Mouse (Mus musculus): ENCODE data around the gene Atp6v0c. TPM values are rescaled to one million over a fixed set of nuclear protein-coding genes. Genes with fewer than 3 reads are reported as not detected.
A peak's percentile ranks its signal among the peaks of the same experiment; 100 is the strongest.

Gene Atp6v0c
- polyA plus RNA-seq, 1 experiment from 2014 or later, result 467 TPM

DNA sequence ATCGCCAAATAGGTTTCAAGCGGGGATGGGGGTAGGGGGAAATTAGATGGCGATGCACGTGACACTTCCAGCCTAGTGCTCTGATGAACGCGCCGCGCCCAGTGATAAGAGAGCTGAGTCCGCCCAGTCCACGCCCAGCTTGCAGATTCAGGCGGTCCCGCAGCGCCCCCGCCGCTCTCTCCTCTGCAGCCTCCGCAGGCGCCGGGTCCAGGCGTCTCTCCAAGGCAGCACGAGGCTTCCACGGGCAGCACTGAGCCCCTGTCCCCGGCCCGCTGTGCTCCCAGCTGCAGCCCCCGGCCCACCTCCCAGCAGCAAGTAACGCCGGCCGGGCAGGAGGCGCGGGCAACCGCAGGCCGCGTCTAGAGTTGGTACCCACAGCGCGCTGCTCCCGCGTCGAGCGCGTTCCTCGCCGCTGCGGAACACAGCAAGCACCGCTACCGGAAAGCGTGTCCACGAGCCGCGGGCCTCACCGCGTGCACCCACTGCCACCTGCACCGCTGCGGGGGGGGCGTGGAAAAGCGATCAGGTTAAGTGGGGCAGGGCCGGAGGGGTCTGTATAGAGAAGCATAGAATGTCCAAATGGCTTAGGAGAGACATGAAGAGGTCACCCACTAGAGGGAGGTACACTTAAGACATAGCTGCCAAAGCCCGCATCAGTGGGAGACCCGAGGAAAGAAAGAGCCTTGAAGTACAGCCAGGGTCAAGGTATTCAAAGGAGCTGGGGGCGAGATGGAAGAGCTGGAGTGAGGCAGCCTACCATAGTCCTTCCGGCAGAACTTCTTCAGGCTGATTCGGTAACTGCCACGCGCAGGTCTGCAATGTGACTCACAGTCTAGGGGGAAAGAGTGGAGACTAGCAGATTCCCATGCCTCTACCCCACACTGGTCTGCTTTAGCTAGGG, 37.2 kb upstream of the Atp6v0c start:
- peaks cover 94% of the 10 kb centered on the region for H3K4me1 ChIP-seq
- 6% methylated on average over 59 of the region's 62 CpGs for WGBS
- H3K36me3 ChIP-seq, result 0 out of 2 replicates have a peak, but pooled peaks cover 3% of the 10 kb centered on the region
- peak overlapping the region; percentile 82 for H3K27ac ChIP-seq (replicated peaks)
- H3K9me3 ChIP-seq (replicated peaks), result no peaks in the 10 kb centered on the region
- peak; percentile 68 for DNase-seq (ENCODE audit: low spot score)
- peaks cover 59% of the 10 kb centered on the region for H3K27me3 ChIP-seq (ENCODE audit: low read depth, poor library complexity, severe bottlenecking)
- H3K4me3 ChIP-seq, result peak overlapping the region; percentile 74

DNA sequence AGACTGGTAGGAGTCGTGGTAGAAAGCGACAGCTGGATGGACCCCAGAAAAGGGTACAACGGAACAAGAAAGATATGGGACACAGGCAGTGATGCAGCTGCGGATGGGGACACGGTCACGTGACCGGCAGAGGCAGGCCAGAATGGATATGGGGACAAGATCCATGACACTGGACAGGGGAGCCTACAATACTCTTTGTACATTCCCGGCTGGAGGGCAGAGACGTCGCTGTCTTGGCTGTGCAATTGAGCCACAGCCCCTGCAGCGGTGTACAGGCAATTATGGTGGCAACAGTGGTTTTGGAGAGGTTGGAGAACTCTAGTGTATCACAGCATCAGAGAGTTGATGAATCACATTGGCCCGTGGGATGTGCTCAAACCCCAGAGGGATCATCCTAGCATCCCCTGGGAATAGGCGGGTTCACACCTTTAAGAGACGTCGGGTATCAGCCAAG, 36.4 kb upstream of the Atp6v0c start:
- Histone ChIP-seq H3K27me3 (ENCODE audit: low read depth, poor library complexity, severe bottlenecking) (peaks cover 52% of the 10 kb centered on the region), H3K36me3 (0 out of 2 replicates have a peak, but pooled peaks cover 3% of the 10 kb centered on the region), H3K9me3 (replicated peaks) (no peaks in the 10 kb centered on the region), H3K27ac (replicated peaks) (peak overlapping the region; percentile 82), H3K4me1 (peaks cover 86% of the 10 kb centered on the region), H3K4me3 (peak overlapping the region; percentile 74)
- no peak for DNase-seq (ENCODE audit: low spot score)
- 6% methylated on average over 15 of the region's 15 CpGs for WGBS

DNA sequence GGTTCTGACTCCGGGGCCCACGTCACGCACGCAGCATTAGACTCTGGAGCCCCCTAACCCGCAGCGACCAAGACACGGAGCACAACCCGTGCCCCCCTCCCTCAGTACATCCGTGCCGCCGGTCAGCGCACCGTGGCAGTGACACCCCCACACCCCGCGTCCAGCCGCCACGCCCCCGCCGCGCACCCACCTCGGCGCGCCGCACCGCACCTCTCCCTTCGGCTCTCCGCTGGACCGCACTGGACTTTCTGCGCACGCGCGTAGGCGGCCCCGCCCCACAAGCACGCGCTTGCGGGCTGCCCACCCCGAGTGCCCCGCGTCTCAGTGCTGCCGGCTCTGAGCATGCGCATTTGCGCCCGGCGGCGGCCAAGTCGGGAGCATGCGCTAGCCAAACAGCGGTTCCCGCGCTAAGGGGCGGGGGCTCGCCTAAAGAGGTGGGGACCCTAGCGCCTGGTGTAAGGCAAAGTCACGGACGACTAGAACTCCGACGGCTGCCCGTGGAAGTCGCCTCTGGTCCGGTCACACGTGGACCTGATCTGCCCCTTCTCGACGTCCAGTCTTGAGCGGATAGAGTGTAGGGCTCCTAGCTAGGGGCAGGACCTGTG, 35.9 kb upstream of the Atp6v0c start, which contains the start of gene Tbc1d24:
Tbc1d24 (minus strand) TSS at position 279 of the 605 bp plus-strand sequence.
- H3K36me3 ChIP-seq, result 0 out of 2 replicates have a peak, but pooled peaks cover 3% of the 10 kb centered on the region
- H3K27ac ChIP-seq (replicated peaks), result peak within 1 kb of the TSS; percentile 82
- peak within 1 kb of the TSS; percentile 74 for H3K4me3 ChIP-seq
- WGBS, result 1% methylated on average over 64 of the region's 65 CpGs
- DNase-seq (ENCODE audit: low spot score), result peak; percentile 95
- H3K4me1 ChIP-seq, result peaks cover 81% of the 10 kb centered on the region
- H3K27me3 ChIP-seq (ENCODE audit: low read depth, poor library complexity, severe bottlenecking), result peaks cover 47% of the 10 kb centered on the region
- no peaks in the 10 kb centered on the region for H3K9me3 ChIP-seq (replicated peaks)

DNA sequence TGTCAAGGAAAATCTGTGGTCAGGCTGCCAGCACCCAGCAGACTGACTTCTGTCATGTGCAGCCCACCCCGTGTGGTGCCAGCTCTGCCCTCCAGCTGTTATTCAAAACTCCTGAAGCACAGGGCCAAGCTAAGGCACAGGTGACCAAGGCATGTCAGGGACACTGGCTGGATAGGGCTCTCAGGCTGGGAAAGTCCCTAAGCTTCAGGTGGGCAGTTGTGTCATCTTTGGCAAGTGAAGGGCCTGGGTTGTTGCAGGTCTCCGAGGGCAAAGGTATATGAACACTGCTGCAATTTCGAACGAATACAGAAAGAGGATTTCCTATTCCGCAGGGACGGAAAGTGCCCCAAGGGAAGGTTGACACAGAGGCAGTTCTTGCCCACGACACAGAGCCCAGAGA, 35.3 kb upstream of the Atp6v0c start:
- 0 out of 2 replicates have a peak, but pooled peaks cover 3% of the 10 kb centered on the region for H3K36me3 ChIP-seq
- peak overlapping the region; percentile 74 for H3K4me3 ChIP-seq
- peaks cover 78% of the 10 kb centered on the region for H3K4me1 ChIP-seq
- 16% methylated on average over 7 of the region's 7 CpGs for WGBS
- no peak for DNase-seq (ENCODE audit: low spot score)
- peak overlapping the region; percentile 82 for H3K27ac ChIP-seq (replicated peaks)
- H3K27me3 ChIP-seq (ENCODE audit: low read depth, poor library complexity, severe bottlenecking), result peaks cover 41% of the 10 kb centered on the region
- H3K9me3 ChIP-seq (replicated peaks), result no peaks in the 10 kb centered on the region

DNA sequence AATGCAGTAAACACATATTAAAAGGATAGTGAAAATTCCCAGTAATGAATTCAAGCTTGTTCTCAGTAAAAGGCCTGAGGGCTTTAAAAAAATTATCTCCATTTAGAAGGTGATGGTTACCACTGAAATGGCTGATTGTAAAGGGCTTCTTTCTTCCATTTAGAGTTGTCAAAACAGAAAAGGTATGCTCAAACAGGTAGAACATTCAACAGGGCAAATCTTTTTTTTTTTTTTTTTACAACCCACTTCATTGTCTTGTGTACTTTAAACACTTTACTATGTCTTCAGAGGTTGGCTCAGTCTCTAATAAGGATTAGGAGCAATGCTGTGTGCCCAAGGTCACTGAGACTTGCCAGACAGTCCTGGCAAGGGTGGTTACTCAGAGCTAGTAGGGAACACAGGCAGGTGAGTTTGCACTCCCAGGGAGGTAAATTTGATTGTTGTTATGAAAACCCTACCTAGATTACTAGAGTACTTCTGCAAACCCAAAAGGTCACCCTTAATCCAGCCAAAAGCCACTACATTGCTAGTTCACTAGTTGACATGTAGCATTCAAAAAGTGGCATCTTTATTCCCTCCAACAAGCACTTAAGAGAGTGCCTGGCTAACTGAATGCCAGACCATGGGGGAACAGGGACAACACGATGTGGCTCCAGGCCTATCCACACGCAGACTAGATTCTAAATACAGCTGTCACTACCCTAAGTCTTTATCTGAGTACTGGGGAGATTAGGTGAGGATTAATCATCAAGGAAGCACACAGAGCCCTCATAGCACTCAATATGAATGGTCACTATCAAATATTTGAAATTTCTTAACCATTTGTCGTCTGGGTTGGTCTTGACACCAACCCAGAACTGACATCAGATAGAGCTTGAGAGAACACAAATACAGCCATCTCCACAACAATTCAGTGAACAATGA, 34.4 kb upstream of the Atp6v0c start:
- Histone ChIP-seq H3K27ac (replicated peaks) (no peak overlapping the region), H3K9me3 (replicated peaks) (no peaks in the 10 kb centered on the region)

DNA sequence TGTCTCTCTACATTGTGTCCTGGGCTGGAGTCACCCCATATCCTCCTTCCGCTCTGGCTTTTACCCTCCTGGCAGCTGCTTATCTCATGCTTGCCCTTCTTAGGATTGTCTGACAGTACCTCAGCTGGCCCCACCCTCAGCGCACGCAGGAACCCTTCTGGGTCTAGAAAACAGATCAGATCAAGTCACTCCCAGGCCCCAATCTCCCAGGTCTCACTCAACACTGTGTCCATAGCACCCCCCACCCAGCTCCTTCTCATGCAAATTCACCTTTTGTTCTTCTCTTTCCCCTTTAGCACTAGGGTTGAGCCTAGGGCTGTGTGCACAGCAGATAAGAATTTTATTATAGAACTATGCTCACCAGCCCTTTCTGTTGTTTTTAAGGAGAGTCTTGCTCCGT, 33.6 kb upstream of the Atp6v0c start:
- H3K4me1 ChIP-seq, result peaks cover 62% of the 10 kb centered on the region

More for the DNA sequence above, 34.4 kb upstream of the Atp6v0c start:
- Histone ChIP-seq H3K4me3 (peak overlapping the region; percentile 74; the same call in 1 of the 2 replicates), H3K36me3 (0 out of 2 replicates have a peak, but pooled peaks cover 3% of the 10 kb centered on the region), H3K27me3 (ENCODE audit: low read depth, poor library complexity, severe bottlenecking) (peaks cover 33% of the 10 kb centered on the region), H3K4me1 (peaks cover 70% of the 10 kb centered on the region)
- no peak for DNase-seq (ENCODE audit: low spot score)
- WGBS, result 67% methylated on average over 3 of the region's 3 CpGs

DNA sequence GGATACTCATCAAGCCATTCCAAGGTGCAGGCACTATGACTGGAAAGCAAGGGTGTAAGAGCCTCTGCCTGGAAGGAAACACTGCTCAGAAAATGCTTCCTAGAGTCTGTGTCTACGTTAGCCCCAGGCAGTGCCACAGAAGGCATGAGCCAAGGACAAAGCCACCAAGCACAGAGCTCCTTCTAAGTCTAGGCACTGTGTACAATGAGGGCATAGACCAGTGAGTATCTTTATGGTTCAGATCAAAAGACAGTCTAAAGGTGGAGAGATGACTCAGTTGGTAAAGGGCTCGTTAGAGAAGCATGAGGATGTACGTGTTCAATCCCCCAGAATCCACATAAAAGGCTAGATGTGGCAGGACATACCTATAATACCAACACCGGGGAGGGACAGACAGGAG, 31.6 kb upstream of the Atp6v0c start:
- no peak overlapping the region for H3K4me3 ChIP-seq
- H3K4me1 ChIP-seq, result peaks cover 52% of the 10 kb centered on the region
- H3K27ac ChIP-seq (replicated peaks), result no peak overlapping the region
- H3K9me3 ChIP-seq (replicated peaks), result no peaks in the 10 kb centered on the region
- WGBS, result 87% methylated on average over 4 of the region's 4 CpGs
- peaks cover 5% of the 10 kb centered on the region for H3K27me3 ChIP-seq (ENCODE audit: low read depth, poor library complexity, severe bottlenecking)
- no peaks in the 10 kb centered on the region for H3K36me3 ChIP-seq
- DNase-seq (ENCODE audit: low spot score), result no peak

More for the DNA sequence above, 33.6 kb upstream of the Atp6v0c start:
- Histone ChIP-seq H3K36me3 (0 out of 2 replicates have a peak, but pooled peaks cover 3% of the 10 kb centered on the region), H3K27me3 (ENCODE audit: low read depth, poor library complexity, severe bottlenecking) (peaks cover 25% of the 10 kb centered on the region), H3K9me3 (replicated peaks) (no peaks in the 10 kb centered on the region), H3K4me3 (peak overlapping the region; percentile 7; the same call in 1 of the 2 replicates), H3K27ac (replicated peaks) (no peak overlapping the region)
- no peak for DNase-seq (ENCODE audit: low spot score)
- WGBS, result 40% methylated on average over 4 of the region's 4 CpGs

DNA sequence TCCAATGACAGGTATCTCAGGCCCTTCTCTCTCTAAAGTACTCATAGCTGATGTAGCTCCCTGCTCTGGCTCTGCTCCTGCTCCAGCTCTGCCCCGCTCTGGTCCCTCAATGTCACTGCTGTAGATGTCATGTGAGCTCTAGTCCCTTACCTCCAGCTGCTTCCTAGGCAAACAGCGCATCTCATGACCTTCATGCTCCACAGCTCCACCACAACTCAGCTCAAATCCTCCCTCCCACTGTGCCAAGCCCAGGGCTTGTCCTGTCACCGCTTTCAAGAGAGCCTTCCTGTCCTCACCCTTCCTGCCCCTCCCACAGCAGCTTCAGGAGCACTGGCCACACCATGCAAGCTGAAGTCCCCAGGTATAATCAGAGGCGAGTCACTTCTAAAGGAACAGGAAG, 30.2 kb upstream of the Atp6v0c start:
- DNase-seq (ENCODE audit: low spot score), result no peak
- Histone ChIP-seq H3K36me3 (no peaks in the 10 kb centered on the region), H3K9me3 (replicated peaks) (no peaks in the 10 kb centered on the region), H3K4me1 (peaks cover 39% of the 10 kb centered on the region), H3K4me3 (no peak overlapping the region), H3K27me3 (ENCODE audit: low read depth, poor library complexity, severe bottlenecking) (no peaks in the 10 kb centered on the region), H3K27ac (replicated peaks) (no peak overlapping the region)
- WGBS, result 71% methylated on average over 4 of the region's 4 CpGs

DNA sequence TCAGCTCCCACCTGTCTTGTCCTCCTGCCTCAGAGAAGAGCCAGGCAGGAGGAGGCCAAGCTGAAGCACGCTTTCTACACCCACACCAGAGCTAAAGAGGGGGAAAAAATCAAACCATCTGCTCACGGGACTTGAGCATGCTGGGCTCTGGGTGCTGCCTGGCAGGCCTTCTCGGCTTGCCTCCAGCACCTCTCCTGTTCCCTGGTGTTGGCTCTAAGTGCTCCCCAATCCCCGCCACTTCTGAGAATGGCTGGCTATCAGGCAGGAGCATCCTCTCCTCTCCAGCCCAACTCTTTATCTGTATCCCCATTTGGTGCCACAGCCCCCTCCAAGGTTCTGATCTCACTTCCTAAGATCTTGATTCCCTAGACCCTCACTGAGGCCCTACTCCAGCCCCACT, 29.8 kb upstream of the Atp6v0c start:
- H3K4me3 ChIP-seq, result no peak overlapping the region
- H3K27me3 ChIP-seq (ENCODE audit: low read depth, poor library complexity, severe bottlenecking), result no peaks in the 10 kb centered on the region
- 83% methylated on average over 4 of the region's 4 CpGs for WGBS
- no peak for DNase-seq (ENCODE audit: low spot score)
- H3K27ac ChIP-seq (replicated peaks), result no peak overlapping the region
- no peaks in the 10 kb centered on the region for H3K36me3 ChIP-seq
- peaks cover 36% of the 10 kb centered on the region for H3K4me1 ChIP-seq
- no peaks in the 10 kb centered on the region for H3K9me3 ChIP-seq (replicated peaks)

DNA sequence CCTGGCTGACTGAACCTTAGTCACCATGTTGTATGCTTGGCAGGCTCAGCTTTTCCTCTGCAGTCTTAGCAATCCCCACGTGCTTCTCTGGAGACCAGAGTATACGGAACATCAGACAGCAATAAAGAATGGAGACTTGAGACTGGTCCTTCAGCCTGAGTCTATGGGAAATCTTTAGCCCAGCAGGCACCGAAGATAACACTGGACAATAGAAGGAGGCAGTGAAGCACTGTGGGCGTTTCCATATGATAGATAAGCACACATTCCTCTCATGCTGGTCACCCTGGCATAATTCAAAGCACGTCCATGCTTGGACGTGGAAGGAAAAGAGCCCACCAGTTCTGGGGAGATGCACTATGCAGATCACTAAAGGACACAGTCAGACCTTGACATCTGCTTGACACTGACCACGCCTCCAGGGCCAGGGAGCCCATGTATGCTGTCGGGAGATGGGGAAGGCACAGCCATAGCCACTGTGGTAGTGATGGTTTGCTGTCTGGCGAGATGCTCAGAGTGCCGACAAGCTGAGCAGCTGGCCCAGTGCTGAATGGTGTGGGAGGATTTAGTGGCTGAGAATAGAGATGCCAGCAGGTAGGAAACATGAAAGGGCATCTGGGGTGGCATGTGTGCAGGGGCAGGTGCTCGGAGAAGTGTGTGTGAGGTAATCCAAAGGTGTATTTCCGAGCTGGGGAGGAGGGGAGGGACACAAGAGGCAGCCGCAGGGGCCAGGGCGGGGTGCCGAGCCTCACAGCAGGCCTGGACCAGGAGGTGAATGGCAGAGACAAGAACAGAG, 27.7 kb upstream of the Atp6v0c start:
- H3K27ac ChIP-seq (replicated peaks), result no peak overlapping the region
- no peaks in the 10 kb centered on the region for H3K36me3 ChIP-seq
- DNase-seq (ENCODE audit: low spot score), result no peak
- no peaks in the 10 kb centered on the region for H3K27me3 ChIP-seq (ENCODE audit: low read depth, poor library complexity, severe bottlenecking)
- 70% methylated on average over 15 of the region's 15 CpGs for WGBS
- no peak overlapping the region for H3K4me3 ChIP-seq
- H3K4me1 ChIP-seq, result peaks cover 18% of the 10 kb centered on the region
- H3K9me3 ChIP-seq (replicated peaks), result no peaks in the 10 kb centered on the region

DNA sequence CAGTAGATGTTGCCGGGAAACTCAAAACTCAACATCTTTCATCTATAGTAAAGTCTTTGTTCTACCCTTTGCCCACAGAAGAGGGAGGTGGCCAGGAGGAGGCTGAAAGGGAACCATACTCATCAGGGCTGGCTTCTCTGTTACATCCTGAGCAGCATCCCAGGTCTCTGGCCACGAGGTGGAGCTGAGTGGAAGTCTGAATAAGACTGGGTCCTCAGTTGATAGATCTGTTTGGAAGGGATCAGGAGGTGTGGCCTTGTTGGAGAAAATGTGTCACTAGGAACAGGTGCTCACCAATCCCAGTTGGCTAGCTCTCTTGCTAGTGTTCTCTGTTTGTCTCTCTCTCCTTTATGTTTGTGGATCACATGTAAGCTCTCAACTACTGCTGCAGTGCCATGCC, 25.8 kb upstream of the Atp6v0c start:
- Histone ChIP-seq H3K36me3 (no peaks in the 10 kb centered on the region), H3K27me3 (ENCODE audit: low read depth, poor library complexity, severe bottlenecking) (no peaks in the 10 kb centered on the region), H3K4me1 (peaks cover 17% of the 10 kb centered on the region; the same call in 1 of the 2 replicates), H3K4me3 (no peak overlapping the region), H3K9me3 (replicated peaks) (no peaks in the 10 kb centered on the region), H3K27ac (replicated peaks) (no peak overlapping the region)
- DNase-seq (ENCODE audit: low spot score), result no peak
- 79% methylated on average over 2 of the region's 2 CpGs for WGBS

Data from midbrain, embryonic 10.5 days (tissue).